Mouse (Mus musculus): ENCODE results near the gene 4930455H04Rik. TPM values are rescaled to one million over a fixed set of nuclear protein-coding genes. Genes with fewer than 3 reads are reported as not detected.
A peak's percentile ranks its signal among the peaks of the same experiment; 100 is the strongest.

Gene 4930455H04Rik
- not detected in 2 replicates for polyA plus RNA-seq (2014; fragmentation: Nextera tagmentation; extraction: Ambion mirVana)

- peak within 1 kb of the TSS; percentile 41 for H3K4me2 ChIP-seq
- H3K27me3 ChIP-seq (ENCODE audit: control insufficient read depth, insufficient read depth, low read length): no peaks in the 10 kb centered on the region
- H3K9ac ChIP-seq (ENCODE audit: low read length): peak within 1 kb of the TSS; percentile 44
- H3K4me1 ChIP-seq (ENCODE audit: control insufficient read depth, insufficient read depth, low read length): peaks cover 4% of the 10 kb centered on the region; the same call in 1 of the 2 replicates
- WGBS: 78% methylated on average over 4 of the region's 4 CpGs
- ATAC-seq (ENCODE audit: low FRiP score) (0 out of 2 replicates have a peak, but pooled peaks have one; percentile 3), DNase-seq (ENCODE audit: low spot score, missing footprints) (no peak)
- no peaks in the 10 kb centered on the region for H3K9me3 ChIP-seq (ENCODE audit: control insufficient read depth, low read length)
- peak within 1 kb of the TSS; percentile 25 for H3K4me3 ChIP-seq (ENCODE audit: low read depth, low read length)
- no peaks in the 10 kb centered on the region for H3K36me3 ChIP-seq (ENCODE audit: control insufficient read depth, insufficient read depth, low read length)
- H3K27ac ChIP-seq (ENCODE audit: low read depth, low read length): no peak within 1 kb of the TSS; the same call in 1 of the 2 replicates
These were observed at the start of gene 4930455H04Rik for GRCm38 (mm10) chr3:116967967-116968366. Gene 4930455H04Rik, plus strand, starts transcription at chr3:116968267.

GRCm38 (mm10) chr3:116921535-116921934 is 46.5 kb upstream of the 4930455H04Rik start:
- Histone ChIP-seq H3K4me1 (ENCODE audit: control insufficient read depth, insufficient read depth, low read length) (no peaks in the 10 kb centered on the region), H3K4me3 (ENCODE audit: low read depth, low read length) (no peak overlapping the region), H3K4me2 (no peak overlapping the region), H3K9me3 (ENCODE audit: control insufficient read depth, low read length) (no peaks in the 10 kb centered on the region), H3K36me3 (ENCODE audit: control insufficient read depth, insufficient read depth, low read length) (no peaks in the 10 kb centered on the region), H3K27ac (ENCODE audit: low read depth, low read length) (no peak overlapping the region), H3K9ac (ENCODE audit: low read length) (no peak overlapping the region), H3K27me3 (ENCODE audit: control insufficient read depth, insufficient read depth, low read length) (no peaks in the 10 kb centered on the region)
- DNase-seq (ENCODE audit: low spot score, missing footprints) (no peak), ATAC-seq (ENCODE audit: low FRiP score) (no peak)
- 89% methylated on average over 3 of the region's 3 CpGs for WGBS

- Histone ChIP-seq H3K4me2 (no peak overlapping the region), H3K27ac (ENCODE audit: low read depth, low read length) (no peak overlapping the region), H3K27me3 (ENCODE audit: control insufficient read depth, insufficient read depth, low read length) (no peaks in the 10 kb centered on the region), H3K9me3 (ENCODE audit: control insufficient read depth, low read length) (no peaks in the 10 kb centered on the region), H3K4me3 (ENCODE audit: low read depth, low read length) (no peak overlapping the region), H3K9ac (ENCODE audit: low read length) (no peak overlapping the region), H3K4me1 (ENCODE audit: control insufficient read depth, insufficient read depth, low read length) (no peaks in the 10 kb centered on the region), H3K36me3 (ENCODE audit: control insufficient read depth, insufficient read depth, low read length) (no peaks in the 10 kb centered on the region)
- DNase-seq (ENCODE audit: low spot score, missing footprints) (no peak), ATAC-seq (ENCODE audit: low FRiP score) (no peak)
- 92% methylated on average over 12 of the region's 12 CpGs for WGBS
These were observed 45.0 kb upstream of the 4930455H04Rik start for GRCm38 (mm10) chr3:116923042-116923441.

GRCm38 (mm10) chr3:116928994-116929393 is 39.1 kb upstream of the 4930455H04Rik start:
- H3K27ac ChIP-seq (ENCODE audit: low read depth, low read length): no peak overlapping the region
- H3K4me1 ChIP-seq (ENCODE audit: control insufficient read depth, insufficient read depth, low read length): no peaks in the 10 kb centered on the region
- 87% methylated on average over 4 of the region's 4 CpGs for WGBS
- DNase-seq (ENCODE audit: low spot score, missing footprints): no peak
- no peaks in the 10 kb centered on the region for H3K36me3 ChIP-seq (ENCODE audit: control insufficient read depth, insufficient read depth, low read length)
- no peak overlapping the region for H3K4me2 ChIP-seq
- no peaks in the 10 kb centered on the region for H3K27me3 ChIP-seq (ENCODE audit: control insufficient read depth, insufficient read depth, low read length)
- no peak overlapping the region for H3K9ac ChIP-seq (ENCODE audit: low read length)
- H3K4me3 ChIP-seq (ENCODE audit: low read depth, low read length): no peak overlapping the region
- H3K9me3 ChIP-seq (ENCODE audit: control insufficient read depth, low read length): no peaks in the 10 kb centered on the region
- no peak for ATAC-seq (ENCODE audit: low FRiP score)

- H3K4me3 ChIP-seq (ENCODE audit: low read depth, low read length): no peak overlapping the region
- H3K27ac ChIP-seq (ENCODE audit: low read depth, low read length): no peak overlapping the region
- no peak overlapping the region for H3K9ac ChIP-seq (ENCODE audit: low read length)
- H3K4me1 ChIP-seq (ENCODE audit: control insufficient read depth, insufficient read depth, low read length): no peaks in the 10 kb centered on the region
- H3K9me3 ChIP-seq (ENCODE audit: control insufficient read depth, low read length): no peaks in the 10 kb centered on the region
- DNase-seq (ENCODE audit: low spot score, missing footprints) (no peak), ATAC-seq (ENCODE audit: low FRiP score) (no peak)
- H3K27me3 ChIP-seq (ENCODE audit: control insufficient read depth, insufficient read depth, low read length): no peaks in the 10 kb centered on the region
- no peak overlapping the region for H3K4me2 ChIP-seq
- no peaks in the 10 kb centered on the region for H3K36me3 ChIP-seq (ENCODE audit: control insufficient read depth, insufficient read depth, low read length)
- WGBS: 85% methylated on average over 1 of the region's 1 CpGs
These were observed 34.9 kb upstream of the 4930455H04Rik start for GRCm38 (mm10) chr3:116933158-116933557.

GRCm38 (mm10) chr3:116936934-116937691 is 31.0 kb upstream of the 4930455H04Rik start:
- DNase-seq (ENCODE audit: low spot score, missing footprints): no peak
- no peaks in the 10 kb centered on the region for H3K36me3 ChIP-seq (ENCODE audit: control insufficient read depth, insufficient read depth, low read length)
- no peaks in the 10 kb centered on the region for H3K9me3 ChIP-seq (ENCODE audit: control insufficient read depth, low read length)
- WGBS: 82% methylated on average over 4 of the region's 4 CpGs
- no peak overlapping the region for H3K4me2 ChIP-seq
- no peak overlapping the region for H3K27ac ChIP-seq (ENCODE audit: low read depth, low read length)
- H3K4me3 ChIP-seq (ENCODE audit: low read depth, low read length): no peak overlapping the region
- no peaks in the 10 kb centered on the region for H3K27me3 ChIP-seq (ENCODE audit: control insufficient read depth, insufficient read depth, low read length)
- ATAC-seq (ENCODE audit: low FRiP score): no peak
- H3K4me1 ChIP-seq (ENCODE audit: control insufficient read depth, insufficient read depth, low read length): no peaks in the 10 kb centered on the region
- no peak overlapping the region for H3K9ac ChIP-seq (ENCODE audit: low read length)

GRCm38 (mm10) chr3:116940804-116941558 is 27.1 kb upstream of the 4930455H04Rik start:
- no peak overlapping the region for H3K4me3 ChIP-seq (ENCODE audit: low read depth, low read length)
- WGBS: 77% methylated on average over 10 of the region's 10 CpGs

GRCm38 (mm10) chr3:116941559-116942117 is 26.4 kb upstream of the 4930455H04Rik start:
- Histone ChIP-seq H3K4me2 (no peak overlapping the region), H3K36me3 (ENCODE audit: control insufficient read depth, insufficient read depth, low read length) (no peaks in the 10 kb centered on the region), H3K9ac (ENCODE audit: low read length) (no peak overlapping the region), H3K27me3 (ENCODE audit: control insufficient read depth, insufficient read depth, low read length) (no peaks in the 10 kb centered on the region), H3K4me3 (ENCODE audit: low read depth, low read length) (no peak overlapping the region), H3K27ac (ENCODE audit: low read depth, low read length) (no peak overlapping the region), H3K9me3 (ENCODE audit: control insufficient read depth, low read length) (no peaks in the 10 kb centered on the region), H3K4me1 (ENCODE audit: control insufficient read depth, insufficient read depth, low read length) (no peaks in the 10 kb centered on the region)
- DNase-seq (ENCODE audit: low spot score, missing footprints): no peak
- 100% methylated on average over 1 of the region's 1 CpGs for WGBS
- ATAC-seq (ENCODE audit: low FRiP score): no peak

More at GRCm38 (mm10) chr3:116940804-116941558, 27.1 kb upstream of the 4930455H04Rik start:
- H3K36me3 ChIP-seq (ENCODE audit: control insufficient read depth, insufficient read depth, low read length): no peaks in the 10 kb centered on the region
- H3K9ac ChIP-seq (ENCODE audit: low read length): no peak overlapping the region
- no peaks in the 10 kb centered on the region for H3K4me1 ChIP-seq (ENCODE audit: control insufficient read depth, insufficient read depth, low read length)
- no peak overlapping the region for H3K4me2 ChIP-seq
- no peaks in the 10 kb centered on the region for H3K9me3 ChIP-seq (ENCODE audit: control insufficient read depth, low read length)
- no peak overlapping the region for H3K27ac ChIP-seq (ENCODE audit: low read depth, low read length)
- no peak for ATAC-seq (ENCODE audit: low FRiP score)
- H3K27me3 ChIP-seq (ENCODE audit: control insufficient read depth, insufficient read depth, low read length): no peaks in the 10 kb centered on the region
- no peak for DNase-seq (ENCODE audit: low spot score, missing footprints)

- H3K36me3 ChIP-seq (ENCODE audit: control insufficient read depth, insufficient read depth, low read length): no peaks in the 10 kb centered on the region
- WGBS: 84% methylated on average over 6 of the region's 6 CpGs
- H3K27ac ChIP-seq (ENCODE audit: low read depth, low read length): no peak overlapping the region
- H3K9me3 ChIP-seq (ENCODE audit: control insufficient read depth, low read length): no peaks in the 10 kb centered on the region
- no peaks in the 10 kb centered on the region for H3K27me3 ChIP-seq (ENCODE audit: control insufficient read depth, insufficient read depth, low read length)
- H3K4me2 ChIP-seq: no peak overlapping the region
- DNase-seq (ENCODE audit: low spot score, missing footprints) (no peak), ATAC-seq (ENCODE audit: low FRiP score) (no peak)
- H3K4me3 ChIP-seq (ENCODE audit: low read depth, low read length): no peak overlapping the region
- H3K4me1 ChIP-seq (ENCODE audit: control insufficient read depth, insufficient read depth, low read length): no peaks in the 10 kb centered on the region
- no peak overlapping the region for H3K9ac ChIP-seq (ENCODE audit: low read length)
These were observed 25.3 kb upstream of the 4930455H04Rik start for GRCm38 (mm10) chr3:116942751-116943150.
